Mouse (Mus musculus) heart, postnatal 10 days (tissue): ENCODE data around the gene Vmn1r163. TPM values are rescaled to one million over a fixed set of nuclear protein-coding genes. Genes with fewer than 3 reads are reported as not detected.
"Not testable (repeated sequence)": the region's sequence is repeated elsewhere in the genome, so short reads cannot be mapped to it uniquely, and the experiment has no call there.

Source experiments
- DNase-seq, 2 experiments: peaks; one replicate each; pipeline ENCODE4 v3.0.0; 2021
- intact Hi-C: fragments of 180-260 bp; cut with DNase I; formaldehyde crosslinking; loops from one replicate; pipeline ENCODE4 v1.15.1; 2025
- total RNA-seq, 2 experiments: library from RNA; stranded (reverse); gene quantifications; 2 replicates each; pipeline ENCODE4 v1.2.3; 2021

Gene Vmn1r163
- total RNA-seq, result not detected

GRCm38 (mm10) chr7:23055240-23055639 is at the start of gene Vmn1r163:
Gene Vmn1r163, plus strand, starts transcription at chr7:23055540.
- intact Hi-C loops, DNase-seq: not testable (repeated sequence)

DNA sequence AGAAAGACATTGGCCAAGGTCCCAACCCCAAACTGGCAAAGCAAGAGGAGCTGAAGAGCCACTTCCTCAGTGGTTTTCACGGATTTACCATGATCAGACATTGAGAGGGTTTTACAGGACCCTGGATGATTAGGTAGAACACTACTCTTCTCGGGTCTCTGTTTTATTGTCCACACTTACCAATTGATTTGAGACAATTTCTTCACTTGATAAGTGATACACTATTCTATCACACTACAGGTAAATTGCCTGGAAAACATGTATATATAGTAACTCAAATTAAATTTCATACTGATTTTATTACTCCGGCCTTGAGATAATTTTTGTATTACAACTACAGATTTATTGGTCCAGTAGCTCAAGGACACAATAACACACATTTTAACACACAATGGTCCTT is 35.5 kb upstream of the Vmn1r163 start, which contains the start of gene Gm4216:
Gene Gm4216, minus strand, starts transcription at position 101 of the 400 bp plus-strand sequence.
- intact Hi-C loops, DNase-seq: not testable (repeated sequence)

DNA sequence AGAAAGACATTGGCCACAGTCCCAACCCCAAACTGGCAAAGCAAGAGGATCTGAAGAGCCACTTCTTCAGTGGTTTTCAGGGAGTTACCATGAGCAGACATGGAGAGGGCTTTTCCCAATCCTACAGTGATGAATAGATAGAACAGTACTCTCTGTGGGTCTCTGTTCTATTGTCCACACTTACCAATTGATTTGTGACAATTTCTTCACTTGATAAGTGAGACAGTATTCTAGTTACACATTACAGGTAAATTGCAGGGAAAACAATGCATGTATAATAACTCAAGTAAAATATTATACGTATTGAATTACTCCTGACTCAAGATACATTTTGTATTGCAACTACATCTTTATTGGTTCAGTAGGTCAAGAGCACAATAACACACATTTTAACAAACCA is 12.0 kb downstream of the Vmn1r163 start, which contains the start of gene Gm8720:
Gene Gm8720, minus strand, starts transcription at position 101 of the 400 bp plus-strand sequence.
- intact Hi-C loops, DNase-seq: not testable (repeated sequence)

Other genes with a start within 250 kb of the Vmn1r163 start
- not detected for gene Vmn1r159, start 211.9 kb upstream of the Vmn1r163 start, total RNA-seq
- gene Vmn1r160, start 184.3 kb upstream of the Vmn1r163 start, total RNA-seq, result not detected
- gene Gm4214, start 70.9 kb upstream of the Vmn1r163 start, total RNA-seq, result not detected
- not detected for gene Gm4216, start 35.6 kb upstream of the Vmn1r163 start, total RNA-seq
- not detected for gene Gm8720, start 11.9 kb downstream of the Vmn1r163 start, total RNA-seq
- gene Gm10662, start 88.9 kb downstream of the Vmn1r163 start, total RNA-seq, result not detected
- gene Vmn1r165, start 161.8 kb downstream of the Vmn1r163 start, total RNA-seq, result not detected
- not detected for gene Vmn1r166, start 196.1 kb downstream of the Vmn1r163 start, total RNA-seq
- gene Gm6902, start 223.4 kb downstream of the Vmn1r163 start, total RNA-seq, result not detected
- not detected for gene Nlrp4e, start 245.7 kb downstream of the Vmn1r163 start, total RNA-seq